Mouse (Mus musculus) heart, embryonic 13.5 days (tissue): Measurements from ENCODE around the gene Drd4. TPM values are rescaled to one million over a fixed set of nuclear protein-coding genes. Genes with fewer than 3 reads are reported as not detected.

Source experiments
- ATAC-seq: fragments of 200-750 bp; cut with Nextera tagmentation; 2 replicates; pipeline ENCODE4 v1.8.0; 2017; ENCODE audit warnings: moderate TSS enrichment; ENCODE audit not compliant: insufficient number of reproducible peaks, low FRiP score, low TSS enrichment; ENCODE audit errors: extremely low read depth
- H3K27ac ChIP-seq: fragments of 300-500 bp; sonication (generic); replicated peaks from 2 replicates; pipeline ENCODE4 v1.5.1; 2015; ENCODE audit warnings: moderate library complexity, mild to moderate bottlenecking, inconsistent platforms
- H3K27me3 ChIP-seq: fragments of 300-500 bp; sonication (generic); replicated peaks from 2 replicates; pipeline ENCODE4 v1.6.1; 2015; ENCODE audit warnings: mild to moderate bottlenecking, inconsistent platforms
- H3K36me3 ChIP-seq: fragments of 300-500 bp; sonication (generic); 2 replicates; pipeline ENCODE4 v1.6.1; 2015; ENCODE audit warnings: mild to moderate bottlenecking, inconsistent platforms
- H3K4me1 ChIP-seq: fragments of 300-500 bp; sonication (generic); 2 replicates; pipeline ENCODE4 v1.6.1; 2015; ENCODE audit warnings: inconsistent platforms
- H3K4me2 ChIP-seq: fragments of 300-500 bp; sonication (generic); 2 replicates; pipeline ENCODE4 v1.6.1; 2015; ENCODE audit warnings: inconsistent platforms, mild to moderate bottlenecking, moderate library complexity
- H3K4me3 ChIP-seq: fragments of 300-500 bp; sonication (generic); 2 replicates; pipeline ENCODE4 v1.5.1; 2015; ENCODE audit warnings: moderate library complexity, mild to moderate bottlenecking, inconsistent platforms
- H3K9ac ChIP-seq: fragments of 300-500 bp; sonication (generic); 2 replicates; pipeline ENCODE4 v1.6.1; 2015; ENCODE audit warnings: inconsistent platforms, mild to moderate bottlenecking, moderate library complexity
- H3K9me3 ChIP-seq: fragments of 300-500 bp; sonication (generic); 2 replicates; pipeline ENCODE4 v1.6.1; 2016; ENCODE audit warnings: inconsistent platforms
- WGBS: fragments of 180-500 bp; shearing (Covaris S2); methylation state at CpG from one replicate; pipeline ENCODE4 v1.1.7; 2015; ENCODE audit warnings: mixed read lengths; 5-methylcytosine and 5-hydroxymethylcytosine counted together
- polyA plus RNA-seq: library from polyadenylated mRNA; unstranded; fragments of >200 nt; fragmentation: Nextera tagmentation; extraction: Ambion mirVana; gene quantifications from 2 replicates; pipeline ENCODE4 v1.2.1, GENCODE M21; 2015

Gene Drd4
- polyA plus RNA-seq, 1 experiment from 2014 or later, result not detected

DNA sequence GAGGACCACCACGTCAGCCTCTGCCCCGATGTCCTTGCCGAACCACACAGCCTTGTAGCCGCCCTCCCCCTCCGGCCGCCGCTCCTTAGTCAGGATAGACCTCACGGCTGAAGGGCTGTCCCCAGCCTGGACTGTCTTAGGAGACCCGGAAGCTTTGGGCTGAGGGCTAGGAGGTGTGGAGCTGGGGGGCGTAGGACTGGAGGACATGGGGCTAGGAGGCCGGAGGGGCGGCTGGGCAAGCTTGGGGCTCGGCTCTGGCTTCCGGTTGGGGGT is 22.6 kb upstream of the Drd4 start:
- peak overlapping the region; percentile 22 for H3K4me3 ChIP-seq
- no peak overlapping the region for H3K27ac ChIP-seq
- WGBS, result 61% methylated on average over 14 of the region's 14 CpGs

DNA sequence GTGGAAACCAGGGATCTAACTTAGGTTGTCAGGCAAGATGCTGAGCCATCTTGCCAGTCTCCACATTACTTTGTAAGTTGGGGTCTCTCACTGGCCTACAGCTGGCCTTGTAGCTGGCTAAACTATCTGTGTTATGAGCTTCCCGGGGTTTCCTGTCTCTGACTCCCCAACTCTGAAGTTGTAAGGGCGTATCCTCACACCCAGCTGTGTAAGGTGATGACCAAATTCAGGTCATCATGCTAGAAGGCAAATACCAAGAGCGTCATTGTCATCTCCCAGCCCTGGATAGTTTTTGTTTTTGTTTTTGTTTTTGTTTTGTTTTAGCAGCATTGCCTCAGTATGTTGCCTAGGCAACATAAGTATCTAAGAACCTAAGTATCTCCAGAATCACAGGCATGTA is 21.2 kb upstream of the Drd4 start:
- H3K9me3 ChIP-seq, result no peaks in the 10 kb centered on the region
- no peak overlapping the region for H3K4me2 ChIP-seq
- WGBS, result 76% methylated on average over 3 of the region's 3 CpGs
- peaks cover 16% of the 10 kb centered on the region; the same call in 1 of the 2 replicates for H3K27me3 ChIP-seq
- H3K9ac ChIP-seq, result no peak overlapping the region
- no peak overlapping the region for H3K27ac ChIP-seq
- peaks cover 9% of the 10 kb centered on the region for H3K4me1 ChIP-seq
- H3K36me3 ChIP-seq, result no peaks in the 10 kb centered on the region
- no peak overlapping the region for H3K4me3 ChIP-seq
- no peak for ATAC-seq

More for the DNA sequence above, 22.6 kb upstream of the Drd4 start:
- H3K9me3 ChIP-seq, result no peaks in the 10 kb centered on the region
- peak overlapping the region; percentile 47 for H3K4me2 ChIP-seq
- no peak for ATAC-seq
- 0 out of 2 replicates have a peak overlapping the region, but pooled peaks have one; percentile 5 for H3K9ac ChIP-seq
- H3K27me3 ChIP-seq, result peaks cover 15% of the 10 kb centered on the region; the same call in 1 of the 2 replicates
- peaks cover 3% of the 10 kb centered on the region for H3K36me3 ChIP-seq
- H3K4me1 ChIP-seq, result peaks cover 20% of the 10 kb centered on the region

DNA sequence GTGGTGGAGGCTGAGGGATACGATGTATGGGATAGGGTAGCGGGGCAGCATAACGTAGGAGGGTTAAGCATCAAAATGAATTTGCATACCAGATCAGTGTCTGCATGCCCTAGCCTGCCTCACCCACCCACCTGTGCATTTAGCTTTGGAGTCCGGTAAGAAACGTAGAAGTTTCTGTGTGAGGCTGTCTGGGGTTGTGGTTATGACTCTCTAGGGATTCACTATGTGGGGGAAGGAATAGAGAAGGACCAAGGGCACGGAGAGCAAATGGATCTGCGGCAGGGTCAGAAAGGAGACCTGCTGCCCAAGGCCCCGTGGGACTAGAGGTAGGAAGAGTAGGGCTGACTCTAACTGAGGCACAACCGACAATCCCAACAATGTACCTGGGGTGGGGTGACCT is 16.4 kb upstream of the Drd4 start:
- no peak overlapping the region for H3K4me2 ChIP-seq
- peaks cover 39% of the 10 kb centered on the region for H3K27me3 ChIP-seq
- no peak overlapping the region for H3K4me3 ChIP-seq
- no peak overlapping the region for H3K9ac ChIP-seq
- no peak overlapping the region for H3K27ac ChIP-seq
- peaks cover 12% of the 10 kb centered on the region for H3K4me1 ChIP-seq
- no peaks in the 10 kb centered on the region for H3K9me3 ChIP-seq
- ATAC-seq, result no peak
- no peaks in the 10 kb centered on the region for H3K36me3 ChIP-seq
- 81% methylated on average over 9 of the region's 9 CpGs for WGBS

DNA sequence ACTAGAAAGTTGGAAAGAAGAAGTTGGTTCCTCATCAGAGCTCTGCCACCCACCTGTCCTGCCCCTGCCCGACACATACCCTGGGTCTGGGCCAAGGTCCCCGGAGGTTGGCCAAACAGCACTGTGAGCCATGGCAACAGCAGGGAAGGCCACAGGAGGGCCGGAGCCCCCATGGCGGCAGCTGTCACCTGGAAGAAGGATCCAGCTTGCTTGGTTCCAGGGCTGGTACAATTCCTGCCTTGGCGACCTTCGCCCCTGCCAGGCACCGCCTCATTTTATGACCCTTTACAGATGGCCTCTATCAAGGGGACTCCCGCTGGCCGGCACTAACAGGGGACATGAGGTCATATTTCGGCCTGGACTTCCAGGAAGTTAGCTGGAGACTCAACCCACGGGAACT is 15.3 kb upstream of the Drd4 start, which contains the start of gene Cdhr5:
Gene Cdhr5 (minus strand): TSS at position 241 of the 400 bp plus-strand sequence.
- Histone ChIP-seq H3K36me3 (no peaks in the 10 kb centered on the region), H3K9ac (no peak within 1 kb of the TSS), H3K4me2 (no peak within 1 kb of the TSS), H3K4me3 (no peak within 1 kb of the TSS), H3K9me3 (no peaks in the 10 kb centered on the region), H3K4me1 (peaks cover 12% of the 10 kb centered on the region), H3K27ac (no peak within 1 kb of the TSS), H3K27me3 (peaks cover 39% of the 10 kb centered on the region)
- WGBS, result 71% methylated on average over 11 of the region's 11 CpGs
- ATAC-seq, result no peak

DNA sequence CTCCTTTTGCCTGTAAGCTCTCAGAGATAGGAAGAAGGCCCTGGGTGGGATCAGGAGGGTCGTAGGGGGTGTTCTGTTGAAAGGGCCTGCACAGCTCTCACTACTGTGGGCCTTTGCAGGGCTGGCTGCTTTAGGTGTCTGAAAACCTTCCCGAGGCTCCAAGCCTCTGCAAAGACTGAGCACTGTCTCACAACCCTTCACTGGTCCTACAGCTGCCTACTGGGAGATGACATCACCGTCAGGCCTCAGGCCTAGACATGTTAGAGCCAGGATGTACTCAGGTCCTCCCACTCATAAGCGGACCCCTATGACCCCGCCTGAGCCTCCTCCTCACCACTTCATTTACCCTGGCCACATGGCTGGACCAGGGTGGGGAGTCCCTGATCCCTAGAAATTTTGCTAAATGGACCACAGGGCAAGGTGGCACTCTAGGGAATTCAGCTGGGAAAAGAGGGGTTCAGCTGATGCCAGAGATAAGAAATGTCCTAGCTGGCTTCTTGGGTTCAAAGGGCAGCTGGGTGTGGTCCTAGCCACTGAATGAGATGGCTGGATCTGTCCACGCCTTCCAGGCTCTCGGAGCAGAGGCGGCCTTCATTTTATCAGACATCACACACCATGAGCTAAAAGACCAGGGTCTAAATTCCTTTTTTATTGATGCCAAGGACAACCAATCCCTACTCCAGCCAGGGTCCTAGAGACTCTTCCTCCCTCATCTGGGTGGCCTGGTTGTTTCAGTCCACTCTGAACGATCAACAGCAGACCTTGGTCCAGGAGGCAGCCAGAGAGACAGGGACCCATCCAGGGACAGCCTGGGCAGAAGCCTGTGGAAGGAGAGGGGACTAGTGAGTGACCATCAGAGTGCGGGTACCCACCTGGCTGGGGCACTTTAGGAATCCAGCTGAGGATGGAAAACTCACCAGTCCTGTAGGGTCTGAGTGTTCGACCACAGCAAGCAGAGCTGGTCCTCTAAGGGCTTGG is 13.8 kb upstream of the Drd4 start:
- H3K9ac ChIP-seq, result 0 out of 2 replicates have a peak overlapping the region, but pooled peaks have one; percentile 73
- H3K27ac ChIP-seq, result no peak overlapping the region
- peak overlapping the region; percentile 84 for H3K4me2 ChIP-seq
- H3K4me1 ChIP-seq, result peaks cover 12% of the 10 kb centered on the region
- no peaks in the 10 kb centered on the region for H3K9me3 ChIP-seq
- peaks cover 35% of the 10 kb centered on the region for H3K27me3 ChIP-seq
- no peaks in the 10 kb centered on the region for H3K36me3 ChIP-seq
- ATAC-seq, result no peak
- WGBS, result 66% methylated on average over 11 of the region's 11 CpGs
- H3K4me3 ChIP-seq, result no peak overlapping the region

DNA sequence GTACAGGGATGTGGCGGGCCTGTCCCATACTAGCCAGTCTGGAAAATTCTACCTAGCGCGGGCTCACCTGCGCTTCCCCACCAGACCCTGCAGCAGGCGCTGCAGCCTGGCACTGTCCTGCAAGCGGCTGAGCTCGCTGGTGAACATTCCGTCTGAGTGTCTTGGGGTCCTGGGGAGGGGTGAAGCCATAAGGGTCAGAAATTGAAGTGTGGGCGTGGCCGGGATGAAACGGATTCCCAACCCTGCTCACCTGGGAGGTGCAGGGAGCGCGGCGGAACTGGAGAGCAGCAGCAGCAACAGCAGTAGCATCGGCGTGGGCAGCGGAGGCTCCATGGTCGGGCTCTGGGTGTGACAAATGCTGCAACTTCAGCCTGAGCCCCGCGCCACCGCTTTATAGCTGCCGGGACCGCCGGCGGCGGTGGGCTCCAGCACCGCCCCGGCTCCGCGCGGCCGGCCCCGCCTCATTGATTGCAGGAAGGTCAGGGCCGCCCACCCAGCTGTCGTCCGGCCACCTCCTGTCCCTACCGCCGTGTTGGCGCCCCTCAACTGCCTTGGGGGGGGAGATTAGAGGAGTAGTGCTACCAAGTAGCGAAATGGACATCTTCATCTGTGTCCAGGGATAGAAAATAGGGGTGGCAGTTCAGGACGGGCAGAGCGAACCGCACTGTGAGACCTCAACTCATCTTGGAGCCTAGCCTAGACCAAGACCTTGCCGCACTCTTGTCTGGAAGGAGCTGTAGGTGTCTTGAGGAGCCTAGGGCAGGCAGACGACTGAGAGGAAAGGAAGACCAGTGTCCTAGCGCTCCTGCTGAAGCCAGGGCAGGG is 12.8 kb upstream of the Drd4 start, which contains the start of gene Sct:
Gene Sct (minus strand): TSS at position 368 of the 825 bp plus-strand sequence.
- Histone ChIP-seq H3K27ac (no peak within 1 kb of the TSS), H3K4me1 (peaks cover 12% of the 10 kb centered on the region), H3K9ac (peak within 1 kb of the TSS; percentile 73), H3K36me3 (no peaks in the 10 kb centered on the region), H3K4me3 (peak within 1 kb of the TSS; percentile 55), H3K4me2 (peak within 1 kb of the TSS; percentile 84), H3K9me3 (no peaks in the 10 kb centered on the region), H3K27me3 (peaks cover 35% of the 10 kb centered on the region)
- no peak for ATAC-seq
- 3% methylated on average over 46 of the region's 46 CpGs for WGBS

DNA sequence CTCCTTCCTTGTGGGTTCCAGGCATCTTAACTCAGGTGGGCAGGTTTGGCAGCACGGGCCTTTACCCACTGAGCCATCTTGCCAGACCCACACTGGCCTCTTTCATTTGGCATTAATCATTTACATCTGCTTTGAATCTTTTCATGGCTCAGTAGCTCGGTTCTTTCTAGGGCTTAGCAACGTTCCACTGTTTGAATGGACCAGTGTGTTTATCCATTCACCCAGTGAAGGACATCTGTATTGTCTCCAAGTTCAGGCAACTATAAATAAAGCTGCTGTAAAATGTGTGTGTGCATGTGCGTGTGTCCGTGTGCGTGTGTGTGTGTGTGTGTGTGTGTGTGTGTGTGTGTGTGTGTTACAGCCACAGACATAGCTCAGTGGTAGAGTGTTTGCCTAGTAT is 10.4 kb upstream of the Drd4 start:
- WGBS, result 81% methylated on average over 6 of the region's 6 CpGs

DNA sequence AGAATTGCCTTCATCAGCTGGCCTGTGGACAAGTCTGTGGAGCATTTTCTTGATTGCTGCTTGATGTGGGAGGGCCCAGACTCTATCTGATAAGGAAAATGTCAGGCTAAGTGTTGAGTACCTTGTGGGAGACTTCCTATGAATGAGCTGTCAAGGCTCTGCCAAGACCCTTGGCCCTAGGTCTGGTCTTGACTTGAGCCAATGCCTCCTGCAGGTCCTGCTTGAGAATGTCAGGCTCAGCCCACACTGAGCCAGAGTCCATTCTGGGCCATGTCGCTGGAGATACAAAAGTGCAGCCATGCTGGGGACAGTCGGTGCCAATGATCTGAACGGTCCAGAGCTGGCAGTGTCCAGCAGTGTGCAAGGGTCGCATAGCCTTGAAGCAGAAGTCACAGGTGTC is 9.1 kb upstream of the Drd4 start:
- Histone ChIP-seq H3K9me3 (no peaks in the 10 kb centered on the region), H3K4me2 (no peak overlapping the region), H3K36me3 (no peaks in the 10 kb centered on the region), H3K4me3 (no peak overlapping the region), H3K27ac (no peak overlapping the region), H3K9ac (no peak overlapping the region), H3K4me1 (peaks cover 12% of the 10 kb centered on the region), H3K27me3 (peaks cover 25% of the 10 kb centered on the region)
- ATAC-seq, result no peak
- 74% methylated on average over 4 of the region's 4 CpGs for WGBS

More for the DNA sequence above, 10.4 kb upstream of the Drd4 start:
- Histone ChIP-seq H3K36me3 (no peaks in the 10 kb centered on the region), H3K4me3 (no peak overlapping the region), H3K4me2 (no peak overlapping the region), H3K27me3 (peaks cover 32% of the 10 kb centered on the region), H3K27ac (no peak overlapping the region), H3K9me3 (no peaks in the 10 kb centered on the region), H3K9ac (no peak overlapping the region), H3K4me1 (peaks cover 12% of the 10 kb centered on the region)
- no peak for ATAC-seq

DNA sequence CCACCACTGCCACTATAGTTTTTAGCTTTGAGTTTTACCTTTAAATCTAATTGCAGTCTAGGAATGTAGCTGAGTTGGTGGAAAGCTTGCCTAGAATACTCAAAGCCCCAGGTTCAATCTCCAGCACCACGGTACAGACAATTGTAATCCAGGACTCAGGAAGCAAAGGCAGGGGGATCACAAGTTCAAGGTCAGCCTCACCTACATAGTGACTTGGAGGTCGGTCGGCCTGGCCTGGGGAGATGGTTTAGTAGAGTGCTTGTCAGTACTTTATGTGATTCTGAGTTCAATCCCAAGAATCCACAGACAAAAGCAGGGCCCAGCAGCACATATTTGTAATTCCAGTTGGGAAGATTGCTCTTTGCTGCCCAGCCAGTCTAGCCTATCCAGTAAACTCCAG is 3.8 kb upstream of the Drd4 start:
- H3K27me3 ChIP-seq, result peaks cover 44% of the 10 kb centered on the region
- H3K4me2 ChIP-seq, result no peak overlapping the region
- no peak overlapping the region for H3K27ac ChIP-seq
- H3K9ac ChIP-seq, result no peak overlapping the region
- H3K4me1 ChIP-seq, result peaks cover 10% of the 10 kb centered on the region
- H3K9me3 ChIP-seq, result no peaks in the 10 kb centered on the region; the same call in 1 of the 2 replicates
- no peak overlapping the region for H3K4me3 ChIP-seq
- no peaks in the 10 kb centered on the region for H3K36me3 ChIP-seq
- ATAC-seq, result no peak
- 64% methylated on average over 3 of the region's 3 CpGs for WGBS

DNA sequence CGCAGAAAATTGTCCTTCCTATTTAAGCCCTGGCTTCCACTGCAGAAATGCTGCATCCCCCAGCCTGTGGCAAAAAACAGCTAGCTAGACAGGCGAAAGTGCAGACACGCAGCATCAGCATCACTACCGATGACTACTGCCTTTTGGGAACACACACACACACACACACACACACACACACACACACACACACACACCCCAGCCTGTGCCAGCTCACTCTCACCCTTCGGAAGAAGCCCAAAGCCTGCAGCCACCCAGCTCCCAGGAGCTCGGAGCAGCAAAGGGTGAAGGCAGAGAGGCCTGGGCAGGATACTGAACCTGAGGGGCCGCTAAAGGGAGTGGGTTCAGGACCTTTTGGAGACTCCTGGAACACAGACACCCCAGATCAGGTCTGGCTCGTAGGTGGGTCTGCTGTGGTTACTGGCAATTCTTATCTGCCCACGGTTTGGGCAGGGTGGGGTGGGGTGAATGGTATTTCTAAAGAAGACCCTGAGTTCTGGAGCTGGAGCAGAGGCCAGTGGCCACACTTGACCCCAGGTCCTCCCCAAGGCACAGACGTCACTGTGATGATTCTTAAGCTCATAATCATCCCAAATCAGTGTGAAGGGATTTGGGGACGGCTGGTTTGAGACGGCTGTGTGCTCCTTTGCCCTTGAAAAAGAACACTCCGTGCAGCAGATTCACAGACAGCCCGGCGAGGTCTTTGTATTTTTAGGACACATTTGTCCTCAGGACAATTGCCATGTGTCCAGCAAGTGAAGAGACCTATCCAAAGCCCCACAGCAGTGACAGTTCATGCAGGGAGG is 980 bp downstream of the Drd4 start:
- Histone ChIP-seq H3K9me3 (no peaks in the 10 kb centered on the region; the same call in 1 of the 2 replicates), H3K9ac (peak overlapping the region; percentile 75), H3K36me3 (peaks cover 12% of the 10 kb centered on the region), H3K27ac (no peak overlapping the region), H3K4me1 (peaks cover 28% of the 10 kb centered on the region), H3K4me2 (peak overlapping the region; percentile 92), H3K4me3 (peak overlapping the region; percentile 58), H3K27me3 (peaks cover 74% of the 10 kb centered on the region)
- WGBS, result 39% methylated on average over 15 of the region's 15 CpGs
- no peak for ATAC-seq
